Mouse (Mus musculus) duodenum, adult 2 months (tissue): ENCODE data around the gene Slf1. TPM values are rescaled to one million over a fixed set of nuclear protein-coding genes. Genes with fewer than 3 reads are reported as not detected.

Experiments used
- polyA plus RNA-seq: library from polyadenylated mRNA; depleted of rRNA; stranded (reverse); fragments of >200 nt; gene quantifications from 2 replicates; pipeline ENCODE4 v1.2.3, GENCODE M21; 2012; ENCODE audit warnings: low replicate concordance; rRNA removed

Gene Slf1
- 0.94 and 1.6 TPM in 2 replicates for polyA plus RNA-seq

DNA sequence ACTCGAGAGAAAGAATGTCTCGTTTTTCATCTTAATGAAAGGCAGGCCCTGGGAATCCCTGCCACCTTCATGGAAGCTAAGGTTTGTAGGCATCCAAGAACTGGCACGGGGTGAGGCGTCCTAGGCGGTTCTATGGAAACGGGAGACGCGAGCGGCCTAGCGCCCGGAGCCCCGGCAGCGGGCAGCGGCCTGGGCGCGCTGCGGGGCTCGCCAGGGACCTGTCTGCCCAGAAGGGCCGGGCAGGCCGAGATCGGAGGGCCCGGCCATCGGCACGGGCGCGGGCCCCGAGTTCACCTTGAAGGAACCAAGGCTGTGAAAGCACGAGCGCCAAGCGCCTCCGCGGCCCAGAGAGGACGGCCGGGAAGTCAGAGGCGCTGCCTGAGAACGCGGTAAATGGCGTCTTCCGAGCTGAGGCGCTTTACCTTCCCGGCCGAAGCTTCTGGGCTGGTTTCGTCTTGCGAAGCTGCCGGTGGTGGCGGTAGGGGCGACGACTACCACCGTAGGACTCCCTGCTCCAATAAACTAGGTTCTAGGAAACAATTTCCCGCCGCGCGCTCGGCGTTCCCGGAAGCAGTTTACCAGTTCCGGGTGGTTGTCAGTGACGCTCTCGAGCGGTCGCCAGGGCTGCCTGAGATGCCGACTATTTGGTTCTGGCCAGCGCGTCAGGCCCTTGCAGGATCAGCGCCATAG, at the start of gene Slf1, which contains the start of gene 2210408I21Rik:
TSS of gene Slf1 (minus strand) at position 543 of the 690 bp plus-strand sequence.
TSS of gene 2210408I21Rik (plus strand) at position 610 of the 690 bp plus-strand sequence.

Other genes starting within 250 kb of the Slf1 start
- gene 2210408I21Rik, start 67 bp upstream of the Slf1 start, polyA plus RNA-seq, result 0.04 and 0.05 TPM in 2 replicates